Comparison of ENCODE assay signal across 24 mouse cellular contexts in genomic region chr9:111197712-111198111, GRCm38 (mm10).
"Had no signal": no experiment of that assay in that cellular context is flagged by ENCODE, and none has a peak within 500 bp of the region (broad histone marks: within the 10 kb centered on the region; RNA-seq: fewer than 3 reads in every experiment).

No protein-coding gene starts in this region.

- H3K4me2 ChIP-seq: heart, embryonic 12.5 days; hindbrain, embryonic 12.5 days; hindbrain, embryonic 14.5 days; intestine, embryonic 15.5 days; limb, embryonic 12.5 days had no signal

- H3K4me1 ChIP-seq: hindbrain, embryonic 10.5 days; hindbrain, embryonic 12.5 days; intestine, embryonic 15.5 days; limb, embryonic 10.5 days; limb, embryonic 12.5 days had no signal

- ATAC-seq: forebrain, postnatal 0 days; hindbrain, embryonic 16.5 days; inflammation-experienced regulatory T-cells, adult 6 months; intestine, embryonic 15.5 days; intestine, postnatal 0 days had no signal

- DNase-seq: forebrain, postnatal 0 days; gastrocnemius, adult 2 months; gastrocnemius, postnatal 10 days; gastrocnemius, postnatal 25 days; heart, adult 2 months; heart, postnatal 10 days; heart, postnatal 4 days; kidney, adult 18-20 months; kidney, adult 8-10 months; kidney, postnatal 10 days; kidney, postnatal 25 days; kidney, postnatal 4 days had no signal

- H3K27ac ChIP-seq: gastrocnemius, adult 2 months; heart, adult 2 months; hindbrain, embryonic 10.5 days; hindbrain, embryonic 12.5 days; hindbrain, embryonic 14.5 days; intestine, embryonic 15.5 days; layer of hippocampus, adult 2 months; left cerebral cortex, adult 2 months; limb, embryonic 10.5 days; limb, embryonic 12.5 days had no signal

- H3K9ac ChIP-seq: forebrain, postnatal 0 days; heart, embryonic 12.5 days; hindbrain, embryonic 12.5 days; hindbrain, embryonic 14.5 days; intestine, embryonic 15.5 days; limb, embryonic 12.5 days had no signal

- H3K4me3 ChIP-seq: gastrocnemius, adult 2 months; heart, adult 2 months; heart, embryonic 12.5 days; hindbrain, embryonic 10.5 days; hindbrain, embryonic 12.5 days; intestine, embryonic 15.5 days; layer of hippocampus, adult 2 months; left cerebral cortex, adult 2 months; limb, embryonic 10.5 days; limb, embryonic 12.5 days had no signal

- H3K9me3 ChIP-seq: heart, embryonic 12.5 days; hindbrain, embryonic 10.5 days; hindbrain, embryonic 12.5 days; intestine, embryonic 15.5 days; limb, embryonic 10.5 days; limb, embryonic 12.5 days had no signal

- H3K36me3 ChIP-seq: intestine, embryonic 15.5 days had no signal

- H3K27me3 ChIP-seq: heart, embryonic 12.5 days; hindbrain, embryonic 12.5 days; intestine, embryonic 15.5 days; limb, embryonic 12.5 days had no signal
